Mouse (Mus musculus) heart, adult 2 months (tissue): ENCODE results near the gene Clp1.
"Not testable (repeated sequence)": the region's sequence is repeated elsewhere in the genome, so short reads cannot be mapped to it uniquely, and the experiment has no call there.

Source experiments
- CTCF ChIP-seq: fragments of 200-600 bp; IDR thresholded peaks from 2 replicates; pipeline ENCODE4 v1.8.1; 2022; ENCODE audit warnings: antibody characterized with exemption, mild to moderate bottlenecking, moderate library complexity
- EP300 ChIP-seq: fragments of 200-500 bp; IDR thresholded peaks from 2 replicates; pipeline ENCODE4 v1.6.1; 2011; ENCODE audit warnings: low read depth, low read length, control low read depth; ENCODE audit not compliant: insufficient read depth
- POLR2A ChIP-seq: fragments of 200-500 bp; IDR thresholded peaks from 2 replicates; pipeline ENCODE4 v1.6.1; 2011; ENCODE audit warnings: mild to moderate bottlenecking, low read depth, low read length, control low read depth; ENCODE audit not compliant: insufficient read depth

- not testable (repeated sequence) for TF ChIP-seq CTCF, EP300, POLR2A
These were observed 1.0 kb upstream of the Clp1 start for GRCm38 (mm10) chr2:84728191-84728590.
